Mouse (Mus musculus) MEL (cell line): ENCODE data around the gene Aktip.

Source experiments
- CTCF ChIP-seq, 3 experiments: IDR thresholded peaks in 2 of 3; conservative IDR thresholded peaks in 1 of 3; 2 replicates each; pipeline ENCODE4 v1.5.1; 2011 to 2012; ENCODE audit warnings: low read length in 3 of 3, low read depth in 2 of 3, mild to moderate bottlenecking in 2 of 3, improper control_type of control experiment in 1 of 3, inconsistent platforms in 1 of 3, mixed read lengths in 1 of 3, moderate library complexity in 1 of 3; ENCODE audit not compliant: control insufficient read depth in 1 of 3, insufficient read depth in 1 of 3, poor library complexity in 1 of 3, severe bottlenecking in 1 of 3
- EP300 ChIP-seq, 2 experiments: IDR thresholded peaks; 2 replicates each; pipeline ENCODE4 v1.6.1; 2011; ENCODE audit warnings: improper control_type of control experiment in 2 of 2, low read length in 2 of 2, low read depth in 1 of 2, mild to moderate bottlenecking in 1 of 2
- ETS1 ChIP-seq: IDR thresholded peaks from 2 replicates; pipeline ENCODE4 v1.6.1; 2012; ENCODE audit warnings: low read depth, mild to moderate bottlenecking, inconsistent platforms, low read length, improper control_type of control experiment, moderate library complexity
- POLR2A ChIP-seq, 2 experiments: IDR thresholded peaks; 2 replicates each; pipeline ENCODE4 v1.6.1; 2011 to 2012; ENCODE audit warnings: low read length in 2 of 2, mild to moderate bottlenecking in 2 of 2, control low read depth in 1 of 2, improper control_type of control experiment in 1 of 2, low read depth in 1 of 2, moderate library complexity in 1 of 2; ENCODE audit not compliant: control insufficient read depth in 1 of 2, insufficient read depth in 1 of 2, poor library complexity in 1 of 2
- POLR2AphosphoS5 ChIP-seq: IDR thresholded peaks from 2 replicates; pipeline ENCODE4 v1.6.1; 2012; ENCODE audit warnings: low read depth, borderline replicate concordance, mild to moderate bottlenecking, inconsistent platforms, low read length, moderate library complexity, mixed read lengths

DNA sequence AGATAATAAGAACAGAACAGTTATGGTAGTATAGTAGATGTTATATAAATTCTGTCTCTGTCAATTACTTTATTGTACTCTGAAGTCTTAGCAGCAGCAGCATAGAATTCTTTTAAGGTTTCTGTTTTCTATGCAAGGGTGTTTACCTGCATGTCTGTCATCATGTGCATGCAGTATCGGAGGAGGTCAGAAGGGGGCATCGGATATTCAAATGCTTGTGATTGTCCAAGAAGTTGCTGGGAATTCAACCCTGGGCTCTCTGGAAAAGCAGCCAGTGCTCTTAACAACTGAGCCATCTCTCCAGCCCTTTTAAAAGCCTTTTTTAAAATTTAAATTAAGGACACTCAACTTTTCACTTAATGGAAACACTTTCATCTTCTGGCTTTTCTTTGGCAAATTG is 120.1 kb downstream of the Aktip start:
- TF ChIP-seq CTCF (IDR thresholded peaks at IDR 0.05 in 2 of 3, conservative IDR thresholded peaks at IDR 0.05 in 1 of 3; ENCODE audit: control insufficient read depth in 1 of 3, insufficient read depth in 1 of 3, low read depth in 2 of 3, low read length in 3 of 3, poor library complexity in 1 of 3, severe bottlenecking in 1 of 3) (peak; percentile 35 to 68 (median 47)), EP300 (IDR thresholded peaks at IDR 0.05; ENCODE audit: low read depth in 1 of 2, low read length in 2 of 2) (no peak), POLR2AphosphoS5 (no peak), POLR2A (IDR thresholded peaks at IDR 0.05; ENCODE audit: control insufficient read depth in 1 of 2, insufficient read depth in 1 of 2, low read depth in 1 of 2, low read length in 2 of 2, poor library complexity in 1 of 2) (no peak), ETS1 (no peak)
